Mouse (Mus musculus): ENCODE results near the gene Haao. TPM values are rescaled to one million over a fixed set of nuclear protein-coding genes. Genes with fewer than 3 reads are reported as not detected.

Haao gene
- polyA plus RNA-seq, 1 experiment, result 9.6 TPM

DNA sequence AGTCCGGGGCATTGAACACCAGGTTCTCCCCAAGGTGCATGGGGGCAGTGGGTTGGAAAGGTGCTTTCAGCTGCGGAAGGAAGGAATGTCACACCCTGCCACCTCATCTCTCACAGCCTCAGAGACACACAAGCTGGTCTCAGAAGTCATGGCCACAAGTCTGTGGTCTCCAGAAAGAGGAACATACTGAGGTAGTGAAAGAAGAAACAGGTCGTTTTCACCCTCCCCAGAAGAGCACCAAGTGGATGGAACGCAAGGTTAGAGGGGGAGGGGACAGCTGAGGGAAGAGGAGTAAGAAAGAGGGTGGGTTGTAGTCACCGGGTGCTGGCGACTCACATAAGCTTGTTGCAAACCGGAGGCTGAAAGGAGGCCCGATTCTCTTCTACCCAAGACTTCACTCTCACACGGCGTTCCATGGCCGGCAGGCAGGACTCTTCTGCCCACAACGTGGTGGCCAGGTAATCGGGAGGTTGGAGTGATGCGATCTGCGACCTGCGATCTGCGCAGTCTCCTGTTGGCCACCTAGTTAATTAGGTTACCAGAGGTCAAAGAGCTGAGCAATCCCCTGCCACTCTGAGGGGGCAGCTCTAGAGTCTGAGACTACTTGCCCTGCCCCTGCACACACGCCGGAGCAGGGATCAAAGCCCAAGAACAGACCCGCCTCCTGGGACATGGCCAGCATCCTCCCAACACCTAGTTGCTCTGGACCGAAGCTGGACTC, 1.3 kb downstream of the Haao start:
- TF ChIP-seq POLR2A (IDR thresholded peaks at IDR 0.05; ENCODE audit: borderline replicate concordance, extremely low read depth, low read depth, low read length) (peak; percentile 27; the same call in 1 of the 2 replicates), CTCF (IDR thresholded peaks at IDR 0.05; ENCODE audit: insufficient read depth, low read length) (no peak)
- no peak for DNase-seq
- 76% methylated on average over 21 of the region's 21 CpGs for WGBS
- Histone ChIP-seq H3K4me1 (ENCODE audit: control insufficient read depth, insufficient read depth, low read length) (no peaks in the 10 kb centered on the region), H3K4me3 (replicated peaks; ENCODE audit: extremely low read depth, low read depth, low read length) (peak overlapping the region; percentile 60)

GRCm38 (mm10) chr17:83845538-83845937, 2.2 kb downstream of the Haao start:
- no peak for DNase-seq
- WGBS, result 70% methylated on average over 8 of the region's 8 CpGs
- Histone ChIP-seq H3K4me1 (ENCODE audit: control insufficient read depth, insufficient read depth, low read length) (no peaks in the 10 kb centered on the region), H3K4me3 (replicated peaks; ENCODE audit: extremely low read depth, low read depth, low read length) (no peak overlapping the region)
- TF ChIP-seq POLR2A (IDR thresholded peaks at IDR 0.05; ENCODE audit: borderline replicate concordance, extremely low read depth, low read depth, low read length) (no peak), CTCF (IDR thresholded peaks at IDR 0.05; ENCODE audit: insufficient read depth, low read length) (no peak)

DNA sequence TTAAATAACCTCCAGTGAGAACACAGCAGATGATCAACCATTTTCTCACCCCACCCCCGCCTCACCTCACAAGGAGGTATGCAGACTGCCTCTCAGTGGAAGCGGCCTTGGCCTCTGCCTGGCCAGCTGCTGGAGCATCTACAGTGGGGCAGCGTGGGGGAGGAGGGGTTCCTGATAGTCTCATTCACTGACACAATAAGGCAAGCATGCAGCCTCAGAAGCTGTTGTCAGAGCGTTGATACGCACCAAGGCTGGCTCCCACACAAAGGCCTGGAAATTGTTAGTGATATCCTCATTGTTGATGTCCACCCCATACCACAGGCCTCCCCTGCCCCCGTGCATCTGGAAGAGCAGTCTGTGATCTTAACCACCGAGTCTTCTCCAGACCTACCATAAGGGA, 4.0 kb downstream of the Haao start:
- WGBS, result 72% methylated on average over 7 of the region's 7 CpGs
- Histone ChIP-seq H3K4me3 (replicated peaks; ENCODE audit: extremely low read depth, low read depth, low read length) (no peak overlapping the region), H3K4me1 (ENCODE audit: control insufficient read depth, insufficient read depth, low read length) (no peaks in the 10 kb centered on the region)
- no peak for DNase-seq
- TF ChIP-seq POLR2A (IDR thresholded peaks at IDR 0.05; ENCODE audit: borderline replicate concordance, extremely low read depth, low read depth, low read length), result no peak
- TF ChIP-seq CTCF (IDR thresholded peaks at IDR 0.05; ENCODE audit: insufficient read depth, low read length), result no peak

- TF ChIP-seq CTCF (IDR thresholded peaks at IDR 0.05; ENCODE audit: insufficient read depth, low read length) (no peak), POLR2A (IDR thresholded peaks at IDR 0.05; ENCODE audit: borderline replicate concordance, extremely low read depth, low read depth, low read length) (no peak)
- Histone ChIP-seq H3K4me3 (replicated peaks; ENCODE audit: extremely low read depth, low read depth, low read length) (no peak overlapping the region), H3K4me1 (ENCODE audit: control insufficient read depth, insufficient read depth, low read length) (no peaks in the 10 kb centered on the region)
- no peak for DNase-seq
- WGBS, result 84% methylated on average over 5 of the region's 5 CpGs
These were observed 6.8 kb downstream of the Haao start for GRCm38 (mm10) chr17:83841011-83841410.

DNA sequence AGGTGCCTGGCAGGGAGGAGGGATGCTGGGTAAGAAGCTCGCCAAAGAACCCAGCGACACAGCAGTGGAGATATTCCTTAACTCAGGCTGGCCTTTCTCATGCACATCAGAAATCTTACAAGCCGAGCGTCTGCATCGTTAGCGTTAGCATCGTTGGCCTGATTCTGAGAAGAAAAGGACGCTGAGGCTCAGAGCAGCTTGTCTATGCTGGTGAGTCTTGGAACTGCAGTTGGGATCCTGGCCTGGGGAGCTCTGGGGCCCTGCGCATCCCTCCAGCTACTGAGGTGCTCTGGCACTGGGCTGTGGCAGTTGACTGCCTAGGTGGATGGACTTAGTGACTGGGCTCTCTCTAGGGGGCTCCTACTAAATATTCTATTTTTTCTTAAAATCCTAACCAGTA, 8.6 kb downstream of the Haao start:
- WGBS, result 72% methylated on average over 9 of the region's 9 CpGs

GRCm38 (mm10) chr17:83837659-83838190, 10.0 kb downstream of the Haao start:
- H3K4me1 ChIP-seq (ENCODE audit: control insufficient read depth, insufficient read depth, low read length), result no peaks in the 10 kb centered on the region; the same call in 1 of the 2 replicates
- DNase-seq, result no peak
- 79% methylated on average over 8 of the region's 8 CpGs for WGBS
- TF ChIP-seq CTCF (IDR thresholded peaks at IDR 0.05; ENCODE audit: insufficient read depth, low read length) (no peak), POLR2A (IDR thresholded peaks at IDR 0.05; ENCODE audit: borderline replicate concordance, extremely low read depth, low read depth, low read length) (no peak)
- no peak overlapping the region for H3K4me3 ChIP-seq (replicated peaks; ENCODE audit: extremely low read depth, low read depth, low read length)

More for the DNA sequence above, 8.6 kb downstream of the Haao start:
- H3K4me1 ChIP-seq (ENCODE audit: control insufficient read depth, insufficient read depth, low read length), result no peaks in the 10 kb centered on the region; the same call in 1 of the 2 replicates
- DNase-seq, result no peak
- H3K4me3 ChIP-seq (replicated peaks; ENCODE audit: extremely low read depth, low read depth, low read length), result no peak overlapping the region
- no peak for TF ChIP-seq POLR2A (IDR thresholded peaks at IDR 0.05; ENCODE audit: borderline replicate concordance, extremely low read depth, low read depth, low read length)
- no peak for TF ChIP-seq CTCF (IDR thresholded peaks at IDR 0.05; ENCODE audit: insufficient read depth, low read length)

GRCm38 (mm10) chr17:83836048-83836447, 11.7 kb downstream of the Haao start:
- WGBS, result 78% methylated on average over 3 of the region's 3 CpGs
- TF ChIP-seq POLR2A (IDR thresholded peaks at IDR 0.05; ENCODE audit: borderline replicate concordance, extremely low read depth, low read depth, low read length), result no peak
- no peak for TF ChIP-seq CTCF (IDR thresholded peaks at IDR 0.05; ENCODE audit: insufficient read depth, low read length)
- DNase-seq, result no peak
- no peak overlapping the region for H3K4me3 ChIP-seq (replicated peaks; ENCODE audit: extremely low read depth, low read depth, low read length)
- H3K4me1 ChIP-seq (ENCODE audit: control insufficient read depth, insufficient read depth, low read length), result no peaks in the 10 kb centered on the region; the same call in 1 of the 2 replicates

DNA sequence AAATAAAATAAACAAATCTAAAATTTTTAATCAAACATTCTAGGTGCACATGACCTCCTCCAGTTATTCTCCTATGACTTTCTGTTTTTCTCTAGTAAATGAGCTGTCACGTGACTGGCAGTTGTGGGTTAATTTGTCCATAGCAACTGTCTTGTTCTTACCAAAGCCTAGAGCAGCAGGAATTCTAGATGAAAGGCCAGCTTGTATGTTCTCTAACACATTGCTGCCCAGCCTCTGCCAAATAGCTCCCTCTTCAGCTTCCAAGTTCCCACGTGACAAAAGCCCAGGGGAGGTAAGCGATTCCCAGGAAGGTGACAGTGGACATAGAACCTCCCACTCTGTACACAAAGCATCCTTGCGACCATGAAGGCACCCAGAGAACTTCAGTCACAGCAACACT, 13.6 kb downstream of the Haao start:
- no peak overlapping the region for H3K4me3 ChIP-seq (replicated peaks; ENCODE audit: extremely low read depth, low read depth, low read length)
- 22% methylated on average over 4 of the region's 4 CpGs for WGBS
- TF ChIP-seq CTCF (IDR thresholded peaks at IDR 0.05; ENCODE audit: insufficient read depth, low read length), result no peak
- no peak for TF ChIP-seq POLR2A (IDR thresholded peaks at IDR 0.05; ENCODE audit: borderline replicate concordance, extremely low read depth, low read depth, low read length)
- DNase-seq, result no peak
- H3K4me1 ChIP-seq (ENCODE audit: control insufficient read depth, insufficient read depth, low read length), result no peaks in the 10 kb centered on the region; the same call in 1 of the 2 replicates

DNA sequence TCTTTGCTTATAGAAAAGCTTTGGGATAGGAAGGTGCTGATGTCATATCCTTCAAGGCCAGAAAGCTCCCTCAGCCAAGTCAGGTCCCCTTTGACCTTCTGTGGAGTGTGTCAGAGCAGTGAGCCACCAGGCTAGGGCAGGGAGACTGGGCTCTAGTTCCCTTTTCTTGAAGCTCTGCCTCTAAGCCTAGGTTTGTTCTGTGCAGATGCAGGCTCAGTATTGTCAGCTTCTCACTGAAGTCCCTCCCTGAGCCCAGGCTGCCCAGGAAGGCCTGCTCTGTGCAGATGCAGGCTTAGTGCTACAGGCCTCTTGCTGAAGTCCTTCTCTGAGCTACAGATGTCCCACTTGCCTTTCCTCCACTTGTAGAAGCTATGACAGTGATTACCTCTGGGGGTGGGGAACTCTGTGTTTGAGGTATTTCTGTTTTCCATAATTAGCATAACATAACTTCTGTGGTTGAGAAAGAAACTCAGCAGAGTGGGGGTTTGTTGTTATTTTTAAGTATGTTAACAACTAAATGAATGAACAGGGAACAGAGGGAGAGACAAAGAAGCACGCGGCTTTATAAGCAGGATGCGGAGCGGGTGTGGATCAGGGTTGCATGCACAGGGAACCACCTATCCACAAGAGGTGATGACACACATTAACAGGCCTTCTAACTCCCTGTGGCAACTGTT, 17.0 kb downstream of the Haao start:
- H3K4me1 ChIP-seq (ENCODE audit: control insufficient read depth, insufficient read depth, low read length), result no peaks in the 10 kb centered on the region; the same call in 1 of the 2 replicates
- 83% methylated on average over 4 of the region's 4 CpGs for WGBS
- no peak for TF ChIP-seq CTCF (IDR thresholded peaks at IDR 0.05; ENCODE audit: insufficient read depth, low read length)
- no peak for TF ChIP-seq POLR2A (IDR thresholded peaks at IDR 0.05; ENCODE audit: borderline replicate concordance, extremely low read depth, low read depth, low read length)
- no peak for DNase-seq
- H3K4me3 ChIP-seq (replicated peaks; ENCODE audit: extremely low read depth, low read depth, low read length), result no peak overlapping the region
